8 mouse cellular contexts compared by ENCODE assay signal in the genomic region with DNA sequence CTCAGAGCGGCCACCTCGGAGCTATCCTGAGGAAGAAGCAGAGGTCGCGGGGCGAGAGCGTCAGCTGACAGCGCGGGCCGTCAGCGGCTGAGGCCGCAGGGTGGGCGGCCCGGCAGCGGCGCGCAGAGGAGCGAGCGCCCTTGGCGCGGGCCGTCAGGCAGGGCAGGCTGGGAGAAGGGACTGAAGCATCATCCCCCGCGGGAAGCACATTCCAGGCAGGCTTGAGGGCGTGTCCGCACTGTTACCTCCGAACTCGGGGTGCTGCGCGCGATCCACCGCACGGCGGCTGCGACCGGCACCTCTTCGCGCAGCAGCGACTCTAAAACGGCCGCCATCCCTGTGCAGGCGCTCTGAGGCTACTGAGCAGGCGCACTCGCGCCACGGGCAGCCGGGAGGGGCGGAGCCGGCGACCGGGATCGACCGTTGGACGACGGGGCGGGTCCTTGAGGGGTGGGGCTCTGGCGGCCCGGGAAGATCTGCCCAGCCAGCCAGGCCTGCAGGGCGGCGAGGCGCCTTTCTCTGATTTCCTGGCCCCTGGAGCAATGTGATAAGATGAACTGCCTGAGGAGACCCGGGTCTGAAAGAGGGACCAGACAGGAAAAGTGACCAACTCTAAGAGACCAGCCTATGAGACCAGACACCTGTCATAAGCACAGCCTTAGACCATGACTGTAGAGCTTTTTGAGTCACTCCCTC.
DNase-seq lines count a peak whose midpoint lies in the region; ATAC-seq and TF ChIP-seq lines count a peak whose summit lies in the region.

No protein-coding gene starts in this region.

- H3K9ac ChIP-seq in MEL (ENCODE audit: control insufficient read depth, low read depth, low read length, poor library complexity, severe bottlenecking) = peak overlapping the region; percentile 93
- H3K9ac ChIP-seq in lung, postnatal 0 days (replicated peaks; ENCODE audit: low read depth) = peak overlapping the region; percentile 76

- H3K27ac ChIP-seq in MEL (ENCODE audit: control insufficient read depth, low read depth, low read length) = peak overlapping the region; percentile 90
- H3K27ac ChIP-seq in cerebellum, adult 2 months (ENCODE audit: insufficient read depth, low read length) = peak overlapping the region; percentile 55; the same call in 1 of the 2 replicates
- H3K27ac ChIP-seq in hindbrain, embryonic 10.5 days = peak overlapping the region; percentile 94
- peak overlapping the region; percentile 74 for H3K27ac ChIP-seq in lung, postnatal 0 days (ENCODE audit: low read length)

- peaks cover 0 to 10% of the 10 kb centered on the region in 2 experiments; a peak in 2 of 4 replicates for H3K36me3 ChIP-seq in MEL (ENCODE audit: control insufficient read depth in 1 of 2, insufficient read depth in 2 of 2, low read length in 2 of 2)
- H3K36me3 ChIP-seq in hindbrain, embryonic 10.5 days = peaks cover 25% of the 10 kb centered on the region
- no peaks in the 10 kb centered on the region for H3K36me3 ChIP-seq in lung, postnatal 0 days (ENCODE audit: insufficient read depth, low read length)

- no peaks in the 10 kb centered on the region for H3K27me3 ChIP-seq in MEL (ENCODE audit: control insufficient read depth in 1 of 2, insufficient read depth in 2 of 2, low read length in 2 of 2)
- H3K27me3 ChIP-seq in cerebellum, adult 2 months (ENCODE audit: control insufficient read depth, insufficient read depth, low read length) = no peaks in the 10 kb centered on the region
- H3K27me3 ChIP-seq in hindbrain, embryonic 10.5 days (ENCODE audit: insufficient read depth, poor library complexity, severe bottlenecking) = no peaks in the 10 kb centered on the region
- H3K27me3 ChIP-seq in lung, postnatal 0 days (replicated peaks; ENCODE audit: insufficient read depth, low read length) = no peaks in the 10 kb centered on the region

- TF ChIP-seq POLR2A in MEL (IDR thresholded peaks at IDR 0.05; ENCODE audit: control insufficient read depth in 1 of 2, insufficient read depth in 1 of 2, low read depth in 1 of 2, low read length in 2 of 2, poor library complexity in 1 of 2) = peak; percentile 92 to 96
- TF ChIP-seq POLR2A in cerebellum, adult 2 months (IDR thresholded peaks at IDR 0.05; ENCODE audit: borderline replicate concordance, insufficient read depth, low read length) = peak; percentile 96

- TF ChIP-seq RAD21 in MEL (IDR thresholded peaks at IDR 0.05; ENCODE audit: low read depth, low read length) = no peak

- peak in 1 of 2 experiments; percentile 58; a peak in 2 of 4 replicates for TF ChIP-seq EP300 in MEL (IDR thresholded peaks at IDR 0.05; ENCODE audit: low read depth in 1 of 2, low read length in 2 of 2)
- no peak for TF ChIP-seq EP300 in lung, postnatal 0 days (IDR thresholded peaks at IDR 0.05)

- H3K4me1 ChIP-seq in MEL (ENCODE audit: control insufficient read depth in 1 of 2, insufficient read depth in 2 of 2, low read length in 2 of 2) = peaks cover 5 to 21% of the 10 kb centered on the region in 2 experiments
- peaks cover 3% of the 10 kb centered on the region; the same call in 1 of the 2 replicates for H3K4me1 ChIP-seq in cerebellum, adult 2 months (ENCODE audit: control insufficient read depth, insufficient read depth, low read length)
- peaks cover 36% of the 10 kb centered on the region for H3K4me1 ChIP-seq in hindbrain, embryonic 10.5 days (replicated peaks)
- H3K4me1 ChIP-seq in lung, postnatal 0 days (ENCODE audit: insufficient read depth, low read depth, low read length) = peaks cover 9% of the 10 kb centered on the region; the same call in 1 of the 2 replicates

- H3K4me3 ChIP-seq in MEL (ENCODE audit: control insufficient read depth in 1 of 2, insufficient read depth in 1 of 2, low read depth in 2 of 2, low read length in 2 of 2) = peak overlapping the region; percentile 69 to 97
- peak overlapping the region; percentile 72 for H3K4me3 ChIP-seq in cerebellum, adult 2 months (replicated peaks; ENCODE audit: insufficient read depth, low read depth, low read length)
- peak overlapping the region; percentile 99 for H3K4me3 ChIP-seq in hindbrain, embryonic 10.5 days
- peak overlapping the region; percentile 86 for H3K4me3 ChIP-seq in lung, postnatal 0 days (ENCODE audit: low read depth, low read length)

- DNase-seq in MEL (ENCODE audit: low read depth, low spot score) = peak; percentile 95
- peak; percentile 92 to 93 for DNase-seq in cerebellum, adult 2 months
- DNase-seq in forelimb bud, embryonic 11.5 days (ENCODE audit: low read depth, low spot score) = peak; percentile 93
- peak; percentile 97 for DNase-seq in hindbrain, embryonic 10.5 days (ENCODE audit: low spot score)
- peak; percentile 91 for DNase-seq in layer of hippocampus, adult 9-11 months
- DNase-seq in lung, postnatal 0 days (ENCODE audit: low spot score) = peak; percentile 97
- peak; percentile 89 for DNase-seq in ovary, postnatal 14 days (ENCODE audit: low spot score)
- peak; percentile 96 for DNase-seq in thymus, postnatal 14 days

- peak overlapping the region; percentile 99 for H3K4me2 ChIP-seq in lung, postnatal 0 days (replicated peaks; ENCODE audit: low read depth, low read length)

- peaks cover 18% of the 10 kb centered on the region for H3K79me2 ChIP-seq in MEL (ENCODE audit: control insufficient read depth, insufficient read depth, low read length, poor library complexity)

- no peaks in the 10 kb centered on the region for H3K9me3 ChIP-seq in MEL (replicated peaks; ENCODE audit: insufficient read depth, low read length)
- H3K9me3 ChIP-seq in hindbrain, embryonic 10.5 days = no peaks in the 10 kb centered on the region
- H3K9me3 ChIP-seq in lung, postnatal 0 days (ENCODE audit: low read length) = no peaks in the 10 kb centered on the region

- under 1% methylated on average over 60 of the region's 61 CpGs for WGBS in cerebellum, adult 2 months
- under 1% methylated on average over 61 of the region's 61 CpGs for WGBS in hindbrain, embryonic 10.5 days
- under 1% methylated on average over 47 of the region's 61 CpGs for WGBS in lung, postnatal 0 days

- ATAC-seq in lung, postnatal 0 days = peak; percentile 98

- no peak for TF ChIP-seq CTCF in MEL (IDR thresholded peaks at IDR 0.05 in 2 of 3, conservative IDR thresholded peaks at IDR 0.05 in 1 of 3; ENCODE audit: control insufficient read depth in 1 of 3, insufficient read depth in 1 of 3, low read depth in 2 of 3, low read length in 3 of 3, poor library complexity in 1 of 3, severe bottlenecking in 1 of 3)
- no peak for TF ChIP-seq CTCF in cerebellum, adult 2 months (IDR thresholded peaks at IDR 0.05; ENCODE audit: borderline replicate concordance, insufficient read depth, low read depth, low read length)
- TF ChIP-seq CTCF in lung, postnatal 0 days (IDR thresholded peaks at IDR 0.05) = no peak

TF ChIP-seq in MEL, 35 proteins besides CTCF, POLR2A, EP300 and RAD21 (continues in another document):
- TF ChIP-seq USF1 (IDR thresholded peaks at IDR 0.05; ENCODE audit: low read depth, low read length) (peak; percentile 49; the same call in 1 of the 2 replicates), MYC (IDR thresholded peaks at IDR 0.05; ENCODE audit: low read depth, low read length) (no peak), JUND (IDR thresholded peaks at IDR 0.05; ENCODE audit: low read depth, low read length) (no peak), USF2 (IDR thresholded peaks at IDR 0.05; ENCODE audit: borderline replicate concordance in 1 of 2, insufficient read depth in 1 of 2, low read depth in 1 of 2, low read length in 2 of 2) (no peak), NRF1 (IDR thresholded peaks at IDR 0.05; ENCODE audit: insufficient read depth, low read depth, low read length, poor library complexity, severe bottlenecking) (peak; percentile 73), ZC3H11A (IDR thresholded peaks at IDR 0.05; ENCODE audit: low read depth, low read length) (no peak), CHD2 (IDR thresholded peaks at IDR 0.05; ENCODE audit: low read length) (no peak), BHLHE40 (IDR thresholded peaks at IDR 0.05; ENCODE audit: borderline replicate concordance, low read depth, low read length) (no peak), POLR2AphosphoS2 (IDR thresholded peaks at IDR 0.05; ENCODE audit: low read length) (peak; percentile 84; the same call in 1 of the 2 replicates), TAL1 (IDR thresholded peaks at IDR 0.05; ENCODE audit: low read length) (peak; percentile 51), ZKSCAN1 (IDR thresholded peaks at IDR 0.05; ENCODE audit: low read depth, low read length) (no peak), ELF1 (IDR thresholded peaks at IDR 0.05; ENCODE audit: low read depth, low read length) (no peak), KAT2A (conservative IDR thresholded peaks at IDR 0.05; ENCODE audit: low read depth, low read length) (no peak; the same call in 1 of the 2 replicates), HCFC1 (IDR thresholded peaks at IDR 0.05; ENCODE audit: low read depth, low read length) (peak; percentile 65; the same call in 1 of the 2 replicates), RCOR1 (IDR thresholded peaks at IDR 0.05; ENCODE audit: low read depth, low read length) (0 out of 2 replicates have a peak, but pooled peaks have one; percentile 26), MAZ (IDR thresholded peaks at IDR 0.05; ENCODE audit: low read depth, low read length) (no peak), MYB (IDR thresholded peaks at IDR 0.05; ENCODE audit: low read depth, low read length) (no peak), MAFK (IDR thresholded peaks at IDR 0.05; ENCODE audit: borderline replicate concordance, low read depth, low read length) (no peak), GABPA (IDR thresholded peaks at IDR 0.05; ENCODE audit: low read depth, low read length) (no peak), SMC3 (IDR thresholded peaks at IDR 0.05; ENCODE audit: low read depth, low read length) (no peak), GATA1 (IDR thresholded peaks at IDR 0.05; ENCODE audit: low read depth, low read length) (peak; percentile 41; the same call in 1 of the 2 replicates), ZNF384 (IDR thresholded peaks at IDR 0.05; ENCODE audit: low read depth, low read length) (no peak), UBTF (IDR thresholded peaks at IDR 0.05; ENCODE audit: borderline replicate concordance, insufficient read depth, low read depth, low read length) (peak; percentile 87; the same call in 1 of the 2 replicates), E2F4 (IDR thresholded peaks at IDR 0.05; ENCODE audit: borderline replicate concordance, low read depth, low read length) (no peak), TBP (IDR thresholded peaks at IDR 0.05; ENCODE audit: low read depth, low read length) (peak; percentile 68), POLR2AphosphoS5 (IDR thresholded peaks at IDR 0.05; ENCODE audit: borderline replicate concordance, low read depth, low read length) (no peak), MXI1 (IDR thresholded peaks at IDR 0.05; ENCODE audit: low read depth, low read length) (peak; percentile 66), NELFE (IDR thresholded peaks at IDR 0.05; ENCODE audit: low read depth, low read length) (peak; percentile 93), ETS1 (IDR thresholded peaks at IDR 0.05; ENCODE audit: low read depth, low read length) (0 out of 2 replicates have a peak, but pooled peaks have one; percentile 9), TCF12 (IDR thresholded peaks at IDR 0.05; ENCODE audit: low read depth, low read length) (peak; percentile 77)

Comparison
In these comparisons a context has a peak if more than half of its experiments do, and no peak if none do; other contexts are left out.
1. Peak in every context shown above with its lines: DNase-seq, ATAC-seq, H3K4me3 ChIP-seq and H3K27ac ChIP-seq.